Mouse (Mus musculus): ENCODE data around the gene Sppl2c.

Sppl2c gene

DNA sequence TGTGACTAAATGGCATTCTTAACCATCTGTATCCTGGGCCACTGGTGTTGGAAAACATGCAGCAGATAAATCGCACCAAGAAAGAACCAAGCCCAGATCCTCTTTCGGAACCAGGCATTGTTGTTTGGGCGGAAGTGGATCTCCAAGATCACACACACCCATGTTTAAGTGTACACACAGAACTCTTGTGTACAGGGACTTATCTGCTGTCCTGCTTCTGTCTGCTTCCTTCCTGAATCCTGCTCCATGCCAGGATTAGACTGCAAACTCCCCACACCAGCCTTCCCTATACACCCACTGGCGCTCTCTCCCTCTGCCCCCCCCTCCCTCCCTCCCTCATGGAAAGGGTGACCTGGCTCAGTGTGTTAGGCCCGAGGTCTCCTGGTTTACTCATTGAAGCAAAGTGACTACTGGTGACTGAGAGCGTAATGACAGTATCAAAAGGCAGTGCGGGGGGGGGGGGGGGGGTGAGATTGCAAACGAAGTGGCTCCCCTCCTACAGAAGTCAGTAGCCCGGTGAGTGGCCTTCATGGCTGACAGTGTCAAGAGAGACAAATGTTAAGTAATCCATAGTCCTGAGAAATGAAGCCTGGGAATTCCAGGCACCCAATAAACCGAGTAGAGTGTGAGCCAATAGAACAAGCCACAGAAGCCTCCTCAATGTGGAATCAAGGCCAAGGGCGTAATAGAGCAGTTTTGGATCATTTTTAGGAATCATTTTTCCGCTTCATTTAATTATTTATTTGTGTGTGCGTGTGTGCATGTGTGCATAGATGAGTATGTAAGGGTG is 52.0 kb downstream of the Sppl2c start:
- DNase-seq (ENCODE audit: extremely low spot score, low spot score), result no peak

All from neural tube, embryonic 10.5 days (tissue).